Mouse (Mus musculus) B cell, adult 2 months (primary cell): ENCODE measurements around the gene Btbd35f15.
"Not testable (repeated sequence)": the region's sequence is repeated elsewhere in the genome, so short reads cannot be mapped to it uniquely, and the experiment has no call there.

Experiments used
- DNase-seq, 2 experiments: peaks; one replicate each; pipeline ENCODE4 v3.0.0; 2022

Gene Btbd35f15

GRCm38 (mm10) chrX:33577214-33577613 is at the start of gene Btbd35f15:
Gene Btbd35f15 (minus strand): TSS chrX:33577314.
- DNase-seq = not testable (repeated sequence)
